Mouse (Mus musculus): ENCODE data around the gene Usp6nl. TPM values are rescaled to one million over a fixed set of nuclear protein-coding genes. Genes with fewer than 3 reads are reported as not detected.

Gene Usp6nl
- total and polyA plus RNA-seq, 2 experiments from 2014 or later: 7.8 to 16.8 TPM

GRCm38 (mm10) chr2:6338031-6338629, 15.7 kb downstream of the Usp6nl start:
- Histone ChIP-seq H3K4me1 (ENCODE audit: insufficient read depth, low read length) (no peaks in the 10 kb centered on the region), H3K9me3 (ENCODE audit: low read length) (no peaks in the 10 kb centered on the region), H3K4me2 (ENCODE audit: low read depth, low read length) (no peak overlapping the region), H3K9ac (replicated peaks; ENCODE audit: low read length) (no peak overlapping the region), H3K27ac (no peak overlapping the region), H3K36me3 (ENCODE audit: insufficient read depth, low read length) (no peaks in the 10 kb centered on the region), H3K27me3 (ENCODE audit: insufficient read depth, low read length) (no peaks in the 10 kb centered on the region), H3K4me3 (ENCODE audit: low read length) (no peak overlapping the region)
- DNase-seq (ENCODE audit: low spot score) (no peak), ATAC-seq (no peak)
- WGBS: 78% methylated on average over 9 of the region's 9 CpGs
- no peak for TF ChIP-seq CTCF (IDR thresholded peaks at IDR 0.05; ENCODE audit: low read depth)

GRCm38 (mm10) chr2:6340439-6340838, 18.0 kb downstream of the Usp6nl start:
- no peaks in the 10 kb centered on the region for H3K27me3 ChIP-seq (ENCODE audit: insufficient read depth, low read length)
- no peaks in the 10 kb centered on the region for H3K9me3 ChIP-seq (ENCODE audit: low read length)
- no peak for DNase-seq (ENCODE audit: low spot score)
- no peak overlapping the region for H3K9ac ChIP-seq (replicated peaks; ENCODE audit: low read length)
- no peak overlapping the region for H3K27ac ChIP-seq
- no peak overlapping the region for H3K4me3 ChIP-seq (ENCODE audit: low read length)
- H3K36me3 ChIP-seq (ENCODE audit: insufficient read depth, low read length): no peaks in the 10 kb centered on the region
- no peaks in the 10 kb centered on the region for H3K4me1 ChIP-seq (ENCODE audit: insufficient read depth, low read length)
- no peak for TF ChIP-seq CTCF (IDR thresholded peaks at IDR 0.05; ENCODE audit: low read depth)
- WGBS: 94% methylated on average over 2 of the region's 2 CpGs
- ATAC-seq: no peak
- no peak overlapping the region for H3K4me2 ChIP-seq (ENCODE audit: low read depth, low read length)

- no peaks in the 10 kb centered on the region for H3K27me3 ChIP-seq (ENCODE audit: insufficient read depth, low read length)
- ATAC-seq: no peak
Observed at GRCm38 (mm10) chr2:6341496-6341895, 19.0 kb downstream of the Usp6nl start.

GRCm38 (mm10) chr2:6349256-6350092, 27.0 kb downstream of the Usp6nl start:
- H3K4me3 ChIP-seq (ENCODE audit: low read length): no peak overlapping the region
- peak; percentile 91 for ATAC-seq
- H3K9ac ChIP-seq (replicated peaks; ENCODE audit: low read length): no peak overlapping the region
- no peaks in the 10 kb centered on the region for H3K36me3 ChIP-seq (ENCODE audit: insufficient read depth, low read length)
- no peaks in the 10 kb centered on the region for H3K27me3 ChIP-seq (ENCODE audit: insufficient read depth, low read length)
- H3K4me1 ChIP-seq (ENCODE audit: insufficient read depth, low read length): peaks cover 7% of the 10 kb centered on the region; the same call in 1 of the 2 replicates
- no peak overlapping the region for H3K27ac ChIP-seq
- TF ChIP-seq CTCF (IDR thresholded peaks at IDR 0.05; ENCODE audit: low read depth): no peak
- 57% methylated on average over 11 of the region's 11 CpGs for WGBS
- no peak overlapping the region for H3K4me2 ChIP-seq (ENCODE audit: low read depth, low read length)
- no peaks in the 10 kb centered on the region for H3K9me3 ChIP-seq (ENCODE audit: low read length)
- peak; percentile 81 for DNase-seq (ENCODE audit: low spot score)

More at GRCm38 (mm10) chr2:6341496-6341895, 19.0 kb downstream of the Usp6nl start:
- Histone ChIP-seq H3K27ac (no peak overlapping the region), H3K9ac (replicated peaks; ENCODE audit: low read length) (no peak overlapping the region), H3K4me3 (ENCODE audit: low read length) (no peak overlapping the region), H3K4me1 (ENCODE audit: insufficient read depth, low read length) (no peaks in the 10 kb centered on the region), H3K36me3 (ENCODE audit: insufficient read depth, low read length) (no peaks in the 10 kb centered on the region), H3K4me2 (ENCODE audit: low read depth, low read length) (no peak overlapping the region), H3K9me3 (ENCODE audit: low read length) (no peaks in the 10 kb centered on the region)
- no peak for TF ChIP-seq CTCF (IDR thresholded peaks at IDR 0.05; ENCODE audit: low read depth)
- WGBS: 85% methylated on average over 7 of the region's 7 CpGs
- no peak for DNase-seq (ENCODE audit: low spot score)

- Histone ChIP-seq H3K4me1 (ENCODE audit: insufficient read depth, low read length) (peaks cover 7% of the 10 kb centered on the region; the same call in 1 of the 2 replicates), H3K27ac (no peak overlapping the region), H3K27me3 (ENCODE audit: insufficient read depth, low read length) (no peaks in the 10 kb centered on the region), H3K4me3 (ENCODE audit: low read length) (no peak overlapping the region), H3K9ac (replicated peaks; ENCODE audit: low read length) (no peak overlapping the region), H3K9me3 (ENCODE audit: low read length) (no peaks in the 10 kb centered on the region), H3K4me2 (ENCODE audit: low read depth, low read length) (no peak overlapping the region), H3K36me3 (ENCODE audit: insufficient read depth, low read length) (no peaks in the 10 kb centered on the region)
- DNase-seq (ENCODE audit: low spot score) (no peak), ATAC-seq (no peak)
- no peak for TF ChIP-seq CTCF (IDR thresholded peaks at IDR 0.05; ENCODE audit: low read depth)
- 75% methylated on average over 9 of the region's 9 CpGs for WGBS
Observed at GRCm38 (mm10) chr2:6350164-6350563, 27.7 kb downstream of the Usp6nl start.

GRCm38 (mm10) chr2:6350931-6351695, 28.6 kb downstream of the Usp6nl start:
- Histone ChIP-seq H3K4me2 (ENCODE audit: low read depth, low read length) (no peak overlapping the region), H3K36me3 (ENCODE audit: insufficient read depth, low read length) (no peaks in the 10 kb centered on the region), H3K9ac (replicated peaks; ENCODE audit: low read length) (no peak overlapping the region), H3K27ac (no peak overlapping the region), H3K9me3 (ENCODE audit: low read length) (no peaks in the 10 kb centered on the region), H3K27me3 (ENCODE audit: insufficient read depth, low read length) (no peaks in the 10 kb centered on the region), H3K4me1 (ENCODE audit: insufficient read depth, low read length) (peaks cover 7% of the 10 kb centered on the region; the same call in 1 of the 2 replicates), H3K4me3 (ENCODE audit: low read length) (no peak overlapping the region)
- TF ChIP-seq CTCF (IDR thresholded peaks at IDR 0.05; ENCODE audit: low read depth): peak; percentile 30; the same call in 1 of the 2 replicates
- ATAC-seq (no peak), DNase-seq (ENCODE audit: low spot score) (peak; percentile 31)
- WGBS: 66% methylated on average over 7 of the region's 7 CpGs

Data from hindbrain, postnatal 0 days (tissue).